Mouse (Mus musculus): ENCODE results near the gene Atp8b3. TPM values are rescaled to one million over a fixed set of nuclear protein-coding genes. Genes with fewer than 3 reads are reported as not detected.
A peak's percentile ranks its signal among the peaks of the same experiment; 100 is the strongest.

The Atp8b3 gene
- polyA plus RNA-seq, 1 experiment from 2014 or later, result 0.34 TPM

- under 1% methylated on average over 22 of the region's 22 CpGs for WGBS
Observed at GRCm38 (mm10) chr10:80490051-80490450, 48.9 kb downstream of the Atp8b3 start.

DNA sequence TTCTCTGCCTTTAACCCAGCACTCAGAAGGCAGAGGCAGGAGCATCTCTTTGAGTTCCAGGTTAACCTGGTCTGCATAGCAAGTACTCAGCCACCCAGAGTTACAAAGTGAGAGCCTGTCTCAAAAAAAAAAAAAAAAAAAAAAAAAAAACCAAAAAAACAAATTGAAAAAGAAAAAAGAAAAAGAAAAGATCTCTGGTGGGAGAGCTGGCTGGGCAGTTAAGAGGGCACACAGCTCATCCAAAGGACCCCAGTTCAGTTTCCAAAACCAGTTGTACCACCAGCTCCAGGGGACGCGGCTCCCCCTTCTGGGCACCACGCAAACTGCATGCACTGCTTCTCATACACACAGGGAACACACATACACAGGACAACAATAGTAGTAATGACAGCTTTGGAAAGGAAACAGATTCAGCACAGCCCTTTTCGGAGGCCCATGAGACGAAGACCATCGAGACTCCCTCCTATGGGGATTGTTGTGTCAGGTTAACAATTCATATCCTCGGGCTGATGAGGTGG, 52.0 kb downstream of the Atp8b3 start:
- peaks cover 88% of the 10 kb centered on the region for H3K27me3 ChIP-seq (ENCODE audit: insufficient read depth, low read length)
- no peak overlapping the region for H3K27ac ChIP-seq (ENCODE audit: low read length)
- no peaks in the 10 kb centered on the region for H3K4me1 ChIP-seq (ENCODE audit: insufficient read depth, low read length)
- peaks cover 7% of the 10 kb centered on the region for H3K9me3 ChIP-seq (ENCODE audit: low read length)
- ATAC-seq (ENCODE audit: low FRiP score, low TSS enrichment), result no peak
- H3K36me3 ChIP-seq (ENCODE audit: insufficient read depth, low read length), result no peaks in the 10 kb centered on the region
- no peak overlapping the region for H3K4me3 ChIP-seq (ENCODE audit: low read length)
- no peak overlapping the region for H3K9ac ChIP-seq (replicated peaks; ENCODE audit: low read length)
- 78% methylated on average over 7 of the region's 7 CpGs for WGBS
- H3K4me2 ChIP-seq (replicated peaks; ENCODE audit: low read depth, low read length), result no peak overlapping the region

More at GRCm38 (mm10) chr10:80490051-80490450, 48.9 kb downstream of the Atp8b3 start:
- Histone ChIP-seq H3K4me2 (replicated peaks; ENCODE audit: low read depth, low read length) (no peak overlapping the region), H3K27me3 (ENCODE audit: insufficient read depth, low read length) (peaks cover 91% of the 10 kb centered on the region), H3K9ac (replicated peaks; ENCODE audit: low read length) (no peak overlapping the region), H3K9me3 (ENCODE audit: low read length) (peaks cover 7% of the 10 kb centered on the region), H3K4me3 (ENCODE audit: low read length) (no peak overlapping the region), H3K4me1 (ENCODE audit: insufficient read depth, low read length) (peaks cover 8% of the 10 kb centered on the region), H3K27ac (ENCODE audit: low read length) (no peak overlapping the region), H3K36me3 (ENCODE audit: insufficient read depth, low read length) (no peaks in the 10 kb centered on the region)
- no peak for ATAC-seq (ENCODE audit: low FRiP score, low TSS enrichment)

DNA sequence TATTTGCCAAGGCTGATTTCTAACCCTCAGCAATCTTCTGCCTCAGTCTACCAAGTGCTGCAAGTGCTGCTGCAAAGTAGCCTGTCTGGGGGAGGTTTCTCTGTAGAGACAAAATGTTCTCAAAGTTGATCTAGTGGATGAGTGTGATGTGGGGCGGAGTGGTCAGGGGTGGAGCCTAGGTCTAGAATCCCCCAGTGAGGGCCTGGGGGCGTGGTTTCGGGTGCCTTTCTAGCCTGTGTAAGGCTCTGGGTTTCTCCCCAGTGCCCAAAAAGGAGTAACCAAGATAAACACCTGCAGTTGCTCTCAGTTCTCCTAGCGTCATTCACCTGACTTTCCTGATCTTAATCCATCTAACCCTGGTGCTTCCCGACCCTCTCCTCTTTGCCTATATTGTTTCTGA, 57.9 kb downstream of the Atp8b3 start:
- ATAC-seq (ENCODE audit: low FRiP score, low TSS enrichment), result 0 out of 2 replicates have a peak, but pooled peaks have one; percentile 36
- Histone ChIP-seq H3K27me3 (ENCODE audit: insufficient read depth, low read length) (peaks cover 60% of the 10 kb centered on the region), H3K36me3 (ENCODE audit: insufficient read depth, low read length) (no peaks in the 10 kb centered on the region), H3K4me1 (ENCODE audit: insufficient read depth, low read length) (0 out of 2 replicates have a peak, but pooled peaks cover 3% of the 10 kb centered on the region), H3K27ac (ENCODE audit: low read length) (no peak overlapping the region), H3K9me3 (ENCODE audit: low read length) (no peaks in the 10 kb centered on the region), H3K4me3 (ENCODE audit: low read length) (no peak overlapping the region), H3K4me2 (replicated peaks; ENCODE audit: low read depth, low read length) (no peak overlapping the region), H3K9ac (replicated peaks; ENCODE audit: low read length) (no peak overlapping the region)
- 19% methylated on average over 5 of the region's 5 CpGs for WGBS

- Histone ChIP-seq H3K9me3 (ENCODE audit: low read length) (no peaks in the 10 kb centered on the region), H3K4me3 (ENCODE audit: low read length) (no peak overlapping the region), H3K27ac (ENCODE audit: low read length) (no peak overlapping the region), H3K27me3 (ENCODE audit: insufficient read depth, low read length) (peaks cover 35% of the 10 kb centered on the region), H3K9ac (replicated peaks; ENCODE audit: low read length) (no peak overlapping the region), H3K4me2 (replicated peaks; ENCODE audit: low read depth, low read length) (no peak overlapping the region), H3K36me3 (ENCODE audit: insufficient read depth, low read length) (no peaks in the 10 kb centered on the region), H3K4me1 (ENCODE audit: insufficient read depth, low read length) (peaks cover 8% of the 10 kb centered on the region; the same call in 1 of the 2 replicates)
- ATAC-seq (ENCODE audit: low FRiP score, low TSS enrichment), result no peak
- WGBS, result 77% methylated on average over 5 of the region's 5 CpGs
Observed at GRCm38 (mm10) chr10:80478531-80478930, 60.4 kb downstream of the Atp8b3 start.

- H3K36me3 ChIP-seq (ENCODE audit: insufficient read depth, low read length), result no peaks in the 10 kb centered on the region
- H3K4me3 ChIP-seq (ENCODE audit: low read length), result peak overlapping the region; percentile 59
- ATAC-seq (ENCODE audit: low FRiP score, low TSS enrichment), result peak; percentile 89
- H3K4me2 ChIP-seq (replicated peaks; ENCODE audit: low read depth, low read length), result peak overlapping the region; percentile 79
- peaks cover 27% of the 10 kb centered on the region for H3K27me3 ChIP-seq (ENCODE audit: insufficient read depth, low read length)
- under 1% methylated on average over 45 of the region's 58 CpGs for WGBS
- no peak overlapping the region for H3K27ac ChIP-seq (ENCODE audit: low read length)
- H3K4me1 ChIP-seq (ENCODE audit: insufficient read depth, low read length), result peaks cover 8% of the 10 kb centered on the region; the same call in 1 of the 2 replicates
- no peaks in the 10 kb centered on the region for H3K9me3 ChIP-seq (ENCODE audit: low read length)
- peak overlapping the region; percentile 67 for H3K9ac ChIP-seq (replicated peaks; ENCODE audit: low read length)
Observed at GRCm38 (mm10) chr10:80475290-80475959, 63.5 kb downstream of the Atp8b3 start.

Other genes with a start within 250 kb of the Atp8b3 start
- gene Rps15, start 246.7 kb downstream of the Atp8b3 start, polyA plus RNA-seq (2015; fragmentation: Nextera tagmentation; extraction: Ambion mirVana), result 899 and 901 TPM in 2 replicates
- gene Apc2, start 243.1 kb downstream of the Atp8b3 start, polyA plus RNA-seq (2015; fragmentation: Nextera tagmentation; extraction: Ambion mirVana), result 1.6 and 1.9 TPM in 2 replicates
- 52.9 and 54.8 TPM in 2 replicates for gene 2310011J03Rik, start 218.6 kb downstream of the Atp8b3 start, polyA plus RNA-seq (2015; fragmentation: Nextera tagmentation; extraction: Ambion mirVana)
- gene Pcsk4, start 209.6 kb downstream of the Atp8b3 start, polyA plus RNA-seq (2015; fragmentation: Nextera tagmentation; extraction: Ambion mirVana), result 8.6 and 8.8 TPM in 2 replicates
- gene Reep6, start 209.2 kb downstream of the Atp8b3 start, polyA plus RNA-seq (2015; fragmentation: Nextera tagmentation; extraction: Ambion mirVana), result 11.0 and 11.5 TPM in 2 replicates
- gene Adamtsl5, start 190.7 kb downstream of the Atp8b3 start, polyA plus RNA-seq (2015; fragmentation: Nextera tagmentation; extraction: Ambion mirVana), result 4.8 and 5.4 TPM in 2 replicates
- 0.97 and 1.2 TPM in 2 replicates for gene Plk5, start 182.7 kb downstream of the Atp8b3 start, polyA plus RNA-seq (2015; fragmentation: Nextera tagmentation; extraction: Ambion mirVana)
- 3.8 and 5.1 TPM in 2 replicates for gene Mex3d, start 151.5 kb downstream of the Atp8b3 start, polyA plus RNA-seq (2015; fragmentation: Nextera tagmentation; extraction: Ambion mirVana)
- gene Mbd3, start 139.6 kb downstream of the Atp8b3 start, polyA plus RNA-seq (2015; fragmentation: Nextera tagmentation; extraction: Ambion mirVana), result 266 and 277 TPM in 2 replicates
- 840 and 906 TPM in 2 replicates for gene Uqcr11, start 132.3 kb downstream of the Atp8b3 start, polyA plus RNA-seq (2015; fragmentation: Nextera tagmentation; extraction: Ambion mirVana)
- 118 and 126 TPM in 2 replicates for gene Tcf3, start 105.5 kb downstream of the Atp8b3 start, polyA plus RNA-seq (2015; fragmentation: Nextera tagmentation; extraction: Ambion mirVana)
- not detected in 2 replicates for gene Onecut3, start 44.3 kb downstream of the Atp8b3 start, polyA plus RNA-seq (2015; fragmentation: Nextera tagmentation; extraction: Ambion mirVana)
- 27.2 and 29.8 TPM in 2 replicates for gene Rexo1, start 22.4 kb upstream of the Atp8b3 start, polyA plus RNA-seq (2015; fragmentation: Nextera tagmentation; extraction: Ambion mirVana)
- 10.4 and 11.6 TPM in 2 replicates for gene Klf16, start 38.2 kb upstream of the Atp8b3 start, polyA plus RNA-seq (2015; fragmentation: Nextera tagmentation; extraction: Ambion mirVana)
- gene Abhd17a, start 51.2 kb upstream of the Atp8b3 start, polyA plus RNA-seq (2015; fragmentation: Nextera tagmentation; extraction: Ambion mirVana), result 86.5 and 89.2 TPM in 2 replicates
- 113 and 117 TPM in 2 replicates for gene Scamp4, start 63.7 kb upstream of the Atp8b3 start, polyA plus RNA-seq (2015; fragmentation: Nextera tagmentation; extraction: Ambion mirVana)
- 8.7 and 10.4 TPM in 2 replicates for gene Adat3, start 63.8 kb upstream of the Atp8b3 start, polyA plus RNA-seq (2015; fragmentation: Nextera tagmentation; extraction: Ambion mirVana)
- gene Gm49322, start 66.9 kb upstream of the Atp8b3 start, polyA plus RNA-seq (2015; fragmentation: Nextera tagmentation; extraction: Ambion mirVana), result 4.2 and 4.8 TPM in 2 replicates
- 30.8 and 93.6 TPM in 2 replicates for gene Csnk1g2, start 83.7 kb upstream of the Atp8b3 start, polyA plus RNA-seq (2015; fragmentation: Nextera tagmentation; extraction: Ambion mirVana)
- gene Btbd2, start 117.9 kb upstream of the Atp8b3 start, polyA plus RNA-seq (2015; fragmentation: Nextera tagmentation; extraction: Ambion mirVana), result 21.0 and 74.8 TPM in 2 replicates
- gene Mknk2, start 139.0 kb upstream of the Atp8b3 start, polyA plus RNA-seq (2015; fragmentation: Nextera tagmentation; extraction: Ambion mirVana), result 71.1 and 108 TPM in 2 replicates
- gene Mob3a, start 162.9 kb upstream of the Atp8b3 start, polyA plus RNA-seq (2015; fragmentation: Nextera tagmentation; extraction: Ambion mirVana), result 43.1 and 43.2 TPM in 2 replicates
- 23.3 and 23.8 TPM in 2 replicates for gene Izumo4, start 163.1 kb upstream of the Atp8b3 start, polyA plus RNA-seq (2015; fragmentation: Nextera tagmentation; extraction: Ambion mirVana)
- gene Ap3d1, start 203.1 kb upstream of the Atp8b3 start, polyA plus RNA-seq (2015; fragmentation: Nextera tagmentation; extraction: Ambion mirVana), result 67.7 and 68.8 TPM in 2 replicates
- gene Dot1l, start 216.1 kb upstream of the Atp8b3 start, polyA plus RNA-seq (2015; fragmentation: Nextera tagmentation; extraction: Ambion mirVana), result 17.3 and 20.7 TPM in 2 replicates